Mouse (Mus musculus) small intestine, adult 2 months (tissue): Measurements from ENCODE around the gene Ing3. TPM values are rescaled to one million over a fixed set of nuclear protein-coding genes. Genes with fewer than 3 reads are reported as not detected.
A peak's percentile ranks its signal among the peaks of the same experiment; 100 is the strongest.

Experiments used
- H3K27ac ChIP-seq: fragments of 200-500 bp; 2 replicates; pipeline ENCODE4 v1.5.1; 2012; ENCODE audit warnings: low read depth, low read length, control low read depth, inconsistent platforms; ENCODE audit not compliant: insufficient read depth
- H3K27me3 ChIP-seq: fragments of 200-500 bp; 2 replicates; pipeline ENCODE4 v1.6.1; 2012; ENCODE audit warnings: mild to moderate bottlenecking, moderate library complexity, low read length, inconsistent platforms; ENCODE audit not compliant: control insufficient read depth, insufficient read depth
- H3K36me3 ChIP-seq: fragments of 200-500 bp; 2 replicates; pipeline ENCODE4 v1.6.1; 2012; ENCODE audit warnings: mild to moderate bottlenecking, low read length, control low read depth, inconsistent platforms; ENCODE audit not compliant: control insufficient read depth, insufficient read depth
- H3K4me1 ChIP-seq: fragments of 200-500 bp; 2 replicates; pipeline ENCODE4 v1.6.1; 2012; ENCODE audit warnings: low read length, inconsistent platforms, mixed read lengths; ENCODE audit not compliant: control insufficient read depth, insufficient read depth, insufficient read length
- H3K4me3 ChIP-seq: fragments of 200-500 bp; 2 replicates; pipeline ENCODE4 v1.5.1; 2012; ENCODE audit warnings: low read depth, mild to moderate bottlenecking, control low read depth, inconsistent platforms, low read length, moderate library complexity
- CTCF ChIP-seq: fragments of 200-500 bp; IDR thresholded peaks from 2 replicates; pipeline ENCODE4 v1.5.1; 2012; ENCODE audit warnings: low read depth, mild to moderate bottlenecking, control low read depth, inconsistent platforms, low read length, moderate library complexity, mixed read lengths; ENCODE audit not compliant: insufficient replicate concordance, insufficient read length; ENCODE audit errors: extremely low read depth
- POLR2A ChIP-seq: fragments of 200-500 bp; IDR thresholded peaks from 2 replicates; pipeline ENCODE4 v1.6.1; 2012; ENCODE audit warnings: low read depth, mild to moderate bottlenecking, control low read depth, inconsistent platforms, low read length, moderate library complexity
- WGBS: fragments of 180-500 bp; shearing (Covaris S2); methylation state at CpG from one replicate; pipeline ENCODE4 v1.1.7; 2018; 5-methylcytosine and 5-hydroxymethylcytosine counted together
- polyA plus RNA-seq: library from polyadenylated mRNA; depleted of rRNA; stranded (reverse); fragments of >200 nt; gene quantifications from 2 replicates; pipeline ENCODE4 v1.2.3, GENCODE M21; 2012

Gene Ing3
- polyA plus RNA-seq, 1 experiment: 3.0 TPM

GRCm38 (mm10) chr6:22002521-22003199 is 53.3 kb downstream of the Ing3 start:
- H3K27me3 ChIP-seq: no peaks in the 10 kb centered on the region
- peaks cover 17% of the 10 kb centered on the region; the same call in 1 of the 2 replicates for H3K4me1 ChIP-seq
- peak overlapping the region; percentile 58 for H3K27ac ChIP-seq
- no peaks in the 10 kb centered on the region for H3K36me3 ChIP-seq
- WGBS: 59% methylated on average over 17 of the region's 17 CpGs
- no peak overlapping the region for H3K4me3 ChIP-seq
- no peak for TF ChIP-seq POLR2A

- no peak for TF ChIP-seq POLR2A
- no peak for TF ChIP-seq CTCF
- Histone ChIP-seq H3K4me1 (peaks cover 14% of the 10 kb centered on the region; the same call in 1 of the 2 replicates), H3K27me3 (no peaks in the 10 kb centered on the region), H3K36me3 (no peaks in the 10 kb centered on the region), H3K27ac (peak overlapping the region; percentile 58), H3K4me3 (no peak overlapping the region)
- 51% methylated on average over 6 of the region's 6 CpGs for WGBS
Observed at GRCm38 (mm10) chr6:22003200-22003587, 53.8 kb downstream of the Ing3 start.

DNA sequence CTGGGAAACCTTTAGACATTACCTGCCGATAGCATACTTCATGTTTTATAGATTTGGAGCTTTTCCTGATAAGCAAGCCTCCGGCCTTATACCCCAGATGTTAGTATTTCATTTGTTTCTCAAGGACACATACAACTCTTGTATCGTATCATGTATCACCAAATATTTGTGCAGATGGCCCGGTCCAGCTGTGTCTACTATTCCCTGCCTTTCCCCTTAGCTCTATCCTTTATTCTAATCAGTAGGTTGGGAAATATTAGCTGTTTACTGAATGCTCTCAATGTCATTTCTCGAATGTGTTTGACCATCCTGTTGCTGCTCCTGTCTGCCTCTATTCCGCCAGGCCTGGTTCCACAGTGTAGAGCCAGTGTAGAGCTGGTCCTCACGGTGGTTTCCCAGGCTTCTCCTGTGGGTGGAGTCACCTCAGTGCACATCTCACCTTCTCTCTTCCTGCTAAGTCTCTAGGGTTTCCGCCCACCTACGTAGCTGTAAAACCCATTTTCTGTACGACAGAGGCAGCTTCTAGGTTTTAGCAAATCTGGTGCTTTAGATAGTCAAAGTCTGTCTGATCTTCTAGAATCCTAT is 54.7 kb downstream of the Ing3 start:
- 85% methylated on average over 10 of the region's 10 CpGs for WGBS
- Histone ChIP-seq H3K36me3 (no peaks in the 10 kb centered on the region), H3K4me3 (no peak overlapping the region), H3K27ac (no peak overlapping the region; the same call in 1 of the 2 replicates), H3K27me3 (no peaks in the 10 kb centered on the region), H3K4me1 (peaks cover 10% of the 10 kb centered on the region; the same call in 1 of the 2 replicates)
- TF ChIP-seq CTCF (no peak), POLR2A (no peak)

GRCm38 (mm10) chr6:22008346-22008745 is 59.0 kb downstream of the Ing3 start:
- Histone ChIP-seq H3K36me3 (no peaks in the 10 kb centered on the region), H3K27ac (no peak overlapping the region), H3K27me3 (no peaks in the 10 kb centered on the region), H3K4me1 (peaks cover 2% of the 10 kb centered on the region; the same call in 1 of the 2 replicates), H3K4me3 (no peak overlapping the region)
- no peak for TF ChIP-seq CTCF
- no peak for TF ChIP-seq POLR2A
- 95% methylated on average over 7 of the region's 7 CpGs for WGBS

DNA sequence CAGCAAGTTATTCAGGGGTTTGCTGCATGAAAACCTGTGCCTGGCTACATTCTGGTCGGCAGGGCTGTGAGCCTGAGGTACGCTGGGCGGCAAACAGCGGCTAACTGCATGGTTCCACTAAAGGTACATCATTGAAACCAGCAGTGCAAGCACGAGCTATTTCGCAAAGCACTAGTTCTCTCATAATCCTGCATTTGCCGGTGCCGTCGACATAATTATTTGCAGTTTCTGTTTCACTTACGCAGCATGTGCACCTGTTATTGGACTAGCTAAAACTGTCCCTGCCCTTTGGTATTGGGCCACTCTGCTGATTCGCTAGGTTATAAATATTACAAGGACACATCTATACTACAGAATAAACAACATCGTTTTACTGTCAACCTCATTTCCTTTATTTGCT is 60.9 kb downstream of the Ing3 start:
- peaks cover 2% of the 10 kb centered on the region; the same call in 1 of the 2 replicates for H3K4me1 ChIP-seq
- H3K36me3 ChIP-seq: no peaks in the 10 kb centered on the region
- TF ChIP-seq POLR2A (no peak), CTCF (no peak)
- H3K27me3 ChIP-seq: no peaks in the 10 kb centered on the region
- H3K4me3 ChIP-seq: peak overlapping the region; percentile 67
- WGBS: 23% methylated on average over 12 of the region's 12 CpGs
- peak overlapping the region; percentile 53; the same call in 1 of the 2 replicates for H3K27ac ChIP-seq

- TF ChIP-seq CTCF: no peak
- TF ChIP-seq POLR2A: no peak
- 63% methylated on average over 11 of the region's 11 CpGs for WGBS
- H3K36me3 ChIP-seq: no peaks in the 10 kb centered on the region
Observed at GRCm38 (mm10) chr6:22010761-22011281, 61.5 kb downstream of the Ing3 start.

DNA sequence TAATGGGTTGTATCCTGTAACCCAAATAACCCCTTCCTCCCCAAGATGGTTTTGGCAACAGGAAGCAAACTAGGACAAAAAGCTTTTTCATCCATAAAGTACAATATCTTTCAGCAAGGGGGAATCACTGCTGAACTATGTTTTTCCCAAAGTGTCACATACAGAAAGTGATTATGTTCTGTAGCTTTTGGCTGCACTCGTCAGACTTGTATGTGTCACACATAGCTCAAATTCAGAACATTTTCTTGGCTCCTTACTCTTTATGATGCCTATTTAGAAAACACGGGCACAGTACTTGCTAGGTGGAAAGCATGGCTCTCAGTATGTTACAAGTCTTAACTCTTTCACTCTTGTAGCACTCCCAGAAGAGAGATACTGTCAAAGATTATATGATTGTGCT is 62.2 kb downstream of the Ing3 start:
- no peak for TF ChIP-seq CTCF
- TF ChIP-seq POLR2A: no peak
- H3K4me1 ChIP-seq: peaks cover 2% of the 10 kb centered on the region; the same call in 1 of the 2 replicates
- WGBS: 61% methylated on average over 2 of the region's 2 CpGs
- no peak overlapping the region; the same call in 1 of the 2 replicates for H3K27ac ChIP-seq
- no peaks in the 10 kb centered on the region for H3K27me3 ChIP-seq
- no peak overlapping the region for H3K4me3 ChIP-seq
- H3K36me3 ChIP-seq: no peaks in the 10 kb centered on the region

More at GRCm38 (mm10) chr6:22010761-22011281, 61.5 kb downstream of the Ing3 start:
- Histone ChIP-seq H3K27me3 (no peaks in the 10 kb centered on the region), H3K27ac (peak overlapping the region; percentile 4; the same call in 1 of the 2 replicates), H3K4me3 (no peak overlapping the region), H3K4me1 (peaks cover 2% of the 10 kb centered on the region; the same call in 1 of the 2 replicates)
